Mouse (Mus musculus): ENCODE results near the gene Map2k6.

Gene Map2k6

DNA sequence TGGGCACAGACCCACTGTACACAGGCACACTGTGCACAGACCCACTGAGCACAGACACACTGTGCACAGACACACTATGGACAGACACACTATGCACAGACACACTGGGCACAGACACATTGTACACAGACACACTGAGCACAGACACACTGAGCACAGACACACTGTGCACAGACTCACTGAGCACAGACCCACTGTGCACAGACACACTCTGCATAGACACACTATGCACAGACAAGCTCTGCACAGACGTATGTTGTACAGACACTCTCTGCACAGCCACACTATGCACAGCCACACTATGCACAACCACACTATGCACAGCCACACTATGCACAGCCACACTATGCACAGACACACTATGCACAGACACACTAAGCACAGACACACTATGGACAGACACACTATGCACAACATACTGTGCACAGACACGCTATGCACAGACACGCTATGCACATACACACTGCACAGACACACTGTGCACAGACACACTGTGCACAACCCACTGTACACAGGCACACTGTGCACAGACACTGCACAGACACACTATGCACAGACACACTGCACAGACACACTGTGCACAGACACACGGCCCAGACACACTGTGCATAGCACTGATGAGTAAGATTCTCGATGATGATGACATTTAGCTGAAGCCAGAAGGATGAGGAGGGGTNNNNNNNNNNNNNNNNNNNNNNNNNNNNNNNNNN is 54.7 kb downstream of the Map2k6 start:
- DNase-seq = no peak

DNA sequence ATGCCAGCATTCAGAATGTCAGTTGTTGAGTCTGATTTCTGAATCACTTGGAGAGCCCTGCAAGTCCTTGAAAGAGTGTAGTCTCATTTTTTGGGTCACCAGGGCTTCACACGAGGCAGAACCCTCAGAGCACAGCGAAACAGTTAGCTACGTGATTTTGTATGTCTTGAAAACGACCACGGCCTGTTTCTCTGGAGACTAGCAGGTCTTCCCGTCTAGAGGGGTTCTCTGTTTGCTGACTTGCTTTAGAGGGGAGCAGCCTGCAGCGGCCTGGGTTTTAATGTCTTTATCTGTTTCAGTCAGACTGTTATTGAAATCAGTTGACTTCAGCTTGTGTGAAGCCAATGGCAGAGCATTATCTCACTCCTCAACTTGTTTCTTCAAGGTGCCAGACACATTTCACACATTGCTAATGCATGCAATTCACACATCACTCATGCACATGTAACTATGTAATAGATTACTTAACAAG is 58.6 kb downstream of the Map2k6 start:
- no peak for DNase-seq

DNA sequence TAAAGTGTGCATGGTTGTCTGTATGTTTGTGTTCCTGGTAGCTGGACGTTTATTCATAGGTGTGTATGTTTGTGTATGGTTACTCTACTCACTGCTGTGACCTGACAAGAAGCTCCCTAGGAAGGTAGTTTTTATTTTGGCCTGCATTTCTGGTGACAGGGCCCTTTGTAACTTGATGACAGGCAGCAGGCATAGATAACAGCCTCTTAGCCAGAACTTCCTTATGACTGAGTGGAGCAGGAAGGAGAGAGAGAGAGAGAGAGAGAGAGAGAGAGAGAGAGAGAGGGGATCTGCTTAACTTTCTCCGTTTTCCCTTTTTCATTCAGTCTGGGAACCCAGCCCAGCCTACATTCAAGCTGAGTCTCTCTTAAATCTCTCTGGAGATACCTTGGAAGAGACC is 61.6 kb downstream of the Map2k6 start:
- no peak for DNase-seq

DNA sequence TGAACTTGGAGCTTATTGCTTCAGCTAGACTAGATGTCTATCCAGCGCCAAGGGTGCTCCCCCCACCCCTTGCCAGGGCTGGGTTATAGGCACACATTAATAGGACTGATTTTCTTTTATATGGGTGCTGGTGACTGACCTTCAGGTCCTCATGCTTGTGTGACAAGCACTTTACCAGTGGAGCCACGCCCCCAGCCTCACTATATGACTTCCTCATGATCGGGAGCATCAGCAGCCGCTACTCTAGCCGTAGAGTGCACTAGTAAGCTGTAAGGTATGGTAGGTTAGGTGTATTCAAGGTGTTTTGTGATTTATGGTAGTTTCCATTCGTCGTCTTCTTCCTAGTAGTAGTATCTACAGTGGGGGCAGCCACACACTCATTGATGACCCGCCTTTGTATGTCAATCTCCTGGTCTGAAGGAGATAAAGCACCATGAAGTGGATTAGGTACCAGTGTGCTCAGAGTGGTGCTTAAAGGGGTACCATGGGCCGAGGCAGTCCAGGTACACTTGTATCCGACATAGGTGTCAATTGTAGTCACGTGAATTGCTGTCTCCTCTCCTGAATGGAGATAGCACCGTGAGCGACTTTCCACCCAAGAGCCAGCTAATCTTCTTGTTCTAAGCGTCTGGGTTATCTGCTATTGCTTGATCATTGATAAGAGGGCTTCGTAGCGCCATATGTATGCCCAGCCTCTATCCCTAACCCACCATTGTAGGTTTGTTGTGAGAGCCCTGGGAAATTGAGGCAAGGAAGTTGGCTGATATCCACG is 62.8 kb downstream of the Map2k6 start:
- DNase-seq = no peak

DNA sequence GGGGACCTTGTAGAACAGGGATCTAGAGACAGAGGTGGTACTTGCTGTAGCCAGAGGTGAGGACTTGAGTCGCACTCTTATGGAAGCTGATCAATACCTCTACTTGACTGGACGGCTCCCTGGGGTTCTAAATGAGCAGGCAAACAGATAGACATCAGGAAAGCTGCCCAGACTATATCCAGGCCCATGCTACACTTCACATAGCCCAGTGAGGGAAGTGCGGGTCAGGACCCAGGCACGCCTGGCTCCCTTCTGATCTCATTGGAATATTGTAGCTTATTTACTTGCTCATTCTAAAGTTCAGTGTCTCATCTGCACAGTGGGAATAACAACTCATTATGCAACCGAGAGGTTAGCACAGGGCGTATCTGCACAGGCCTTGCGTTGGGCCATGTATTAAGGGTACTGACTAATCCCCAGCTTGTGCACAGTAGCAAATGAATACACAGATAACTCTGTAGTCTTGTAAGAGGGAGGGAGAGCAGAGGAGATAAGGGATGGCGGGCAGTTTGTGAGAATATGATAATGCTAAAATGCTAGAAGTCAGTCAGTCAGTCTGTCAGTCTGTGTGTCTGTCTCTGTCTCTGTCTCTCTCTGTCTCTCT is 64.2 kb downstream of the Map2k6 start:
- DNase-seq = no peak

DNA sequence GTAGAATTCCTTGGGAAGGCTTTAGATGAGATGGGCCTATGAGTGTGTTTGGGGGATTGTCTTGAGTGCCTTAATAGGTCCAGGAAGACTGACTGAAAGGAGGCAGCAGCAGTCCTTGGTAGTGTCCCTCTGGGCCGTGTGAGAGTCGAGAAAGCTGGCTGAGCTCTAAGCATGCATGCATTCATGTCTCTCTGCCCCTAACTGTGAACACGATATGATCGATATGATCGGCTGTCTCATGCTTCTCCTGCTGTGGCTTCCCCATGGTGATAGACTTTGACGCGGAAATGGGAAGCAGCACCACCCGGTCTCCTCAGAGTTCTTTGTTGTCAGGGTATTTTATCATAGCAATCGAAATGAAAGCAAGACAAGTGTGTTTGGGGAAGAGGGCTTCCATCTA is 64.9 kb downstream of the Map2k6 start:
- no peak for DNase-seq

DNA sequence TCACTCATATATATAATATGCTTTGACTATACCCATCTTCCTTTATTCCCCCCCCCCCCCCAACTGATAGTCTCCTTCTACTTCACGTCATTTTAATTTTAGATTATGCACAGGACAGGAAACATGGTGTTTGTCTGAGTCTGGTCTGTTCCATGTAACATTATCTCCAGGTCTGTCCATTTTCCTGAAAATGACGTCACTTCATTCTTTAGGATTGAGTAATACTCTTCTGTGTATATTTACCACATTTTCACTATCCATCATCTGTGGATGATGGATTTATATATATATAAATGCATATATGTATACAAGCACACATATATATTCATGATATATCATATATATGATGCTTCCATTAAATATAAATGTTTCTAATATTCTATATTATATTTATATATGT is 70.1 kb downstream of the Map2k6 start:
- DNase-seq = no peak

DNA sequence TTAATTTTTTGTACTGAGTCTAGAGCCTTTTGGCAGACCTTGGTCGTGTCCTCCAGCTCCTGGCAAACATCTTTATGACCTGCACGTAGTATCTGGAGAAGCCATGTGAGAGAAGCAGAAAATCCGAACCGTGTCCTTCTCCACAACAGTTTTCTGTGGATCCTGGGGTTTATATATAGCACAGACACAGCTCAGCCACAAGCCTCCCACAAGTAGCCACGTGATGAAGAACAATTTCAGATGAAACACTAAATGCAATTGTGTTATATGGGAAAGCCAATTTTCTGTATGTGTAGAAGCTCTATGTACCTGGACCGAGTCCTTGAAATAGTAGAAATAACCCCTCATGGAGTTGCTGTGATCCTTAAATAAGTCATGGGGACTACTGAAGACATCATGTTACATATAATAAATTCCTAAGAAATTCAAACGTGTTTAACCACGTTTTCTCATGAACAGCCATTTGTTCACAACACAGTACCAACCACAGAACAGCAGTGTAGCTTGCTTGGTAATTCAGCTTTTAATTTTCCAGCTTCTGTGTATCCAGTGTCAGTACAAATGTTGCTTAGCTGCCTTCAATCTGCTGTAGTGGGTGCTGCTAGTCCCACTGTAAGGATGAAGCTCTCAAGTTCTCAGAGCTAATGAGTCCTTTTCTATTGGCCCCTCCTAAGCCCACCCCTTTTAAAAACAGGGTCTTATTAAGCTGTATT is 71.8 kb downstream of the Map2k6 start:
- no peak for DNase-seq

DNA sequence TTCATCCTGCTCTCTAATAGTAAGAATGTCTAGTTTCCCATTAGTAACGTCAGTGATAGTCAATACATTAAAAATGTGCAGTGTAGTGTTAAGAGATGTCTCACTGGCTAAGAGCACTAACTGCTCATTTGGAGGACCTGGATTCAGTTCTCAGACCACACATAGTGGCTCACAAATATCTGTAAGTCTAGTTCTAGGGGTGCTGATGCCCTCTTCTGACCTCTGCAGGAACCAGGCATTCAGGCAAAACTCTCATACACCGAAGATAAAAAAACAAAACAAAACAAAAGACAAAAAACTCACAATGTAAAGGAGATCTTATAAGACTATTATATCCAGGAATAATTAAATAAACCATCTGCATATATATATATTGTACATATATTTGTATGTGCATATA is 72.4 kb downstream of the Map2k6 start:
- DNase-seq = no peak

DNA sequence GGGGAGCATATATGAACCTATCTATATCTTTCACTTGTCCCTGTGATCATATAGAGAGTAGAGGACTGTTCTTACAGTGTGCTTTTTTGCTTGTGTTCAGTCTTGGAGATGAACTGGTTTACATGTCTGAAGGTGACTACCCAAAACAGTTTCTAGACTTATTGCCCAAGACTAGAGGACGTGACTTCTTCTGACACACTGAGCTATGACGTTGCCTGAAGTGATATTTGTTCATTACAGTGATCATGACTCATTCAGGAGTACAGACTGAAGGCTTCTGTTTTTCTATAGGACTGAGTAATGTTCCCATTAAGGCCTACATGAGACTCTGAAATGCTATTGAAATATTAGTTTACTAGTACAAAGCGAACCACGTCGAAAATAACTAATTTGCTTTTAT is 73.2 kb downstream of the Map2k6 start:
- no peak for DNase-seq

DNA sequence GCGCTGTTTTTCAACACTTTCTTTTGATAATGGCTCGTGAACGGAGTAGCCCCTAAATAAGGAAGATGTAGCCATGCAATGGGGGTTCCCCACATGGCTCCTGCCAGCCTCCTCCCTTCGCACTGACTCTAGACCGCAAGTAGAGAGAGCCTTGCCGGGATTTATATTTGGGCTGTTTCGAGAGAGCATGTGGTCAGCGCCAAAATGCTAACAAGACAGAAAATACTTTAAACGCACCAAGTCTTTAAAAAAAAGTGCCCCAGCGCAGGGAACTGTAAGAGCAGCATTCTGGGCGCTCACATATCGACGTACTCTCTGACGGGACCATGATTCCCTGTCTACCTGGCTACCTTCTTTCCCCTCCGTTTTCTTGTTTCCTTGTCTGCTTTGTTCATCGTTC is 74.6 kb downstream of the Map2k6 start:
- DNase-seq = no peak

DNA sequence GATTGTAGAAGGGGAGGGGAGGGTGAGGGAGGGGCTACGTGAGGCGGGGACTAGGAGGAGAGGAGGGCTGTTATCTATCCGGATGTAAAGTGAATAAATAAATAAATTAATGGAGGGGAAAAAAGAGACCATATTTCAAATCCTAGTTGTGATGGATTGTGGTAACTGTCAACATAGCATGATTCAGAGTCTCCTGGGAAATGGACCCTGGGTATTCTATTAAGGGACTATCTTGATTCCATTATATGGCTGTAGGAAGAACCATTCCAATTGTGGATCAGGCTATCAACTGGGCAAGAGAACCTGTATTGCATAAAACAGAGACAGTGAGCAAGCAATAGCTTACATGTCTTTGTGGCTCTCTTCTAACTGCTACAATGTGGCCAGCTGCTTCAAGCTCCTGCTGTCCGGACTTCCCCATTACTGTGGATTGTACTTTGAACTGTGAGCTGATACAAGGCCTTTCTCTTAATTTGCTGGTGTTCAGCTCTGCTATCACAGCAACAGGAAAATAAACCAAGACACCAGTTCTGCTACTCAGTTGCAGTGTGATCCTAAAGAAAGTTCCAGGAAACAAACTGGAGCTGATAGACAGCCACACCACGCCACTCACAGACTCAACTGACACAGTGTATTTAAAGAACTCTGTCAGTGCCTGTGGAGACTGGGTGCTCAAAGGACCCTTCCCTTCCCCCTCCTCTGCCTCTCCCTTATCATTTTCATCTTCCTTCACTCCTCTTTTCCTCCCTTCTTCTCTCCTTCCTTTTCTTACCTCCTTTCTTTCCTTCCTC is 77.6 kb downstream of the Map2k6 start:
- no peak for DNase-seq

DNA sequence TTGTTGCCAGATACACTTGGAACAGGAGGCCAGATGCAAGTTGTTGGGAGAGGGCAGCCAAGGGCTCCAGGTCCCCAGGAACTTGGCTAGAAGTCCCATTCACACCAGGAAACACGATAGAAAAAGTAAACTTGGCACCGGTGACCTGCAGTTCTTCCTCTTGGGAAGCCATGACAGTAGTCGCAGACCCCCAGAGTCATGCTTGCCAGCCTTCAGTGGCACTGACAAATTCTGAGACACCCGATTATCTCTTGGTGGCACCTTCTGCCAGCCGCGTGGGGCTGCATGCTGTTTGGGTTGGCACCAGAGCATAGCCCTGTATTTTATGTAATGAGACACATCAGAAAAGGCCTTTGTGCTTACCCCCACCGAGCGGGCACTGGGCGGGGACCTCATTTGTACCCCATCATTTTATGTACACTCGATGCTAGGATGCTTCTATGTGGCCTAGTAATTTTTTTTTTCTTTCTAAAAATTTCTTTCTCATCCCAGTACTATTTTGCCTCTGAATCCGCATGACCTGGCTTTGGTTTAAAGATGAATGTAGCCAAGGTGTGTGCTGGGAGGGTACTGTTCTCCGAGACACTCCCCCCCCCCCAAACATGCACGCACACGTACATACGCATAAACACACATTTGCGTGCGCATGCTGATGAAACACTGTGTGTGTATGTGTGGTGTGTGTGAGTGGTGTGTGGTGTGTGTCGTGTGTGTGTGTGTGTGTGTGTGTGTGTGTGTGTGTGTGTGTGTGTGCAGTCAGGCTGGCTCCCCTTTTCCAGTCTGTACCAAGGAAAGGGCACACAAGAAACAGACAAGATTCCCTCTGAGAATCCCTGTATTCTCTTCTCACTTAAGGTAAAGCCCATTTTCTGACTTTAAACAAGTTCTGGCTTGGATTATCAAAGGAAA is 79.3 kb downstream of the Map2k6 start:
- no peak for DNase-seq

DNA sequence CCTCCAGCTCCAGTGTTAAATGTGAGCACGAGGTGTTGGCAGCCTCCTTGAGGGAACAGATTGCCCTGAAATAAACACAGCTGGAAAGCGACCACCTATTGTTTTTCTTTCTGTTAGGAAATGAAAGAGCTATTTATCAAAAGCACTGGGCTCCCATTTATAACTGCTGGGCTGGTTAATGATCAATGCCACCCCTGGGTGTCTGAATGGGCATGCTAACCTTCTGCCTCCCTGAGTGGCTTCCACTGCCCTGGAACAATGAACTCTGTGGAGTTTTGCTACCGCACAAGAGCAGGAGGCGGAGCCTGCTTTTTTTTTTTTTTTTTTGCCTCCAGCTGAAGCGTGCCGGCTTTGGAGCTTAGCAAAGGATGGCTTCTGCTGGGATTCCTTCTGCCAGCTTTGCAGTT is 80.1 kb downstream of the Map2k6 start:
- DNase-seq = no peak

DNA sequence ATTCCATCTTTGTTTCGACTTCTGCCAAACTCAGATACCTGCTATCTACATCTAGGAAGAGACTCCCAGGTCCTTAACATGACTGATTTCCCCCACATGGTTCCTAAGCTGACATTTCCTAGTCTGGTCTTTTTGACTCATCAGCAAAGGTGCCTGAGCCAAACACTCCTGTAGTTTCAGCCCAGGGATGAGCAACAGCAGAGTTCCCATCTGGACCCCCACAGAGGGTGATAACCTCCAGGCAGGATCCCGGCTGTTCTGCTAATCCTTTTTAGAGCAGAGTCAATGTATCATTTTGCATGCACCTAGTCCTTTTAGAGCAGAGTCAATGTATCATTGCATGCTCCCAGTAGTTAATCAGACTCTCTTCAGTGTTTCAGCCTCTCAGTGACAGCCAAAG is 82.5 kb downstream of the Map2k6 start:
- DNase-seq = no peak

DNA sequence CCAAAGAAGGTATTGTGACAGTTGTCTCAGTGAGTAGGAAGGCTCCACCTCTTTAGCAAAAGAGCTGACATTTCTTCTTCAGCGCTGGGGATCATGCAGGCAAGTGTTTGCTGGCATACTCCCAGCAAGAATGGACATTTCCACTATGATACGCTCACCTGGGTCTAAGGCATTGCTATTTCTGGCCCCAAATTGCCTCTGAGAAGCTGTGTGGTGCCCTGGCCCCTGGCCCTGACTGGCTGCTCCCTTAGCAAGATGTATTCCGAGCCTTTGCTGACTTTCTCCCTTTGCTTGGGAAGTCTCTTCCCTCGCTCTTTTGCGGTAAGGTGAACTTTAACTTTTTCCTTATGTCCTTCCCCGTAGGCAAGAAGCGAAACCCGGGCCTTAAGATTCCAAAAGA is 83.3 kb downstream of the Map2k6 start:
- DNase-seq = no peak

DNA sequence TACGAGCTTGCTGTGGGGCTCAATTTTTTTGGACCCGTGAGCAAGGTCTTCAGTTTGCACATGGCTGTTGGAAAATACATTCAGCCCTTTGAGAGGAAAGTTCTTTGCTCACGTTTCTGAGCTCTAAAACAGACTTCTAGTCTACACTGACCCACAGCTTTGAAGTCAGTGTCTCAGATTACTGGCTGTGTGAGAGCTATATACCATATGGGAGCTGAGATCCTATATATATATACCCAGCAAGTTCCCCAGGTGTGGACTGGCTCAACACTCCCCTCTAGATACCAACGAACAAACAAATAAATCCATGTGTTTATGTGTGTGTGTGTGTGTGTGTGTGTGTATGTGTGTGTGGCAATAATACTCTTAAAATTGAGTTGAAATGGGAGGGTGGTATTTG is 83.7 kb downstream of the Map2k6 start:
- no peak for DNase-seq

DNA sequence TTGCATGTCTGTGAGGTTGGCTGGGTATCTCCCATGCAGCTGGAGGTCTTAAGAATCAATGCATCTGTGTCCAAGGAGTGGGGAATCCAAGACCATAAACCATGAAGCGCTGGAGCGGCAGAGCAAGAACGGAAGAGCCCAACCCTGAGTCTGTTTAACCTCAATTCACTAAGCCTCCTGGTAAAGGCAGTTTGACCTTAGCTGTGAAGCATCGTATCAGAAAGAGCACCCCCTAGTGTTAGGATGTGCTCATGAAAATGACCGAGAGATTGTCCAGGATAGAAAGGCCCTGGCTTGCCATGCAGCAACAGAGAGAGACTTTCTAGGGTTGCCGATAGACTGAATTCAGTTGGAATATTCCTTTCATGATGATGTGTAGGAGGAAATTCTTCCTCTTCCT is 84.2 kb downstream of the Map2k6 start:
- no peak for DNase-seq

DNA sequence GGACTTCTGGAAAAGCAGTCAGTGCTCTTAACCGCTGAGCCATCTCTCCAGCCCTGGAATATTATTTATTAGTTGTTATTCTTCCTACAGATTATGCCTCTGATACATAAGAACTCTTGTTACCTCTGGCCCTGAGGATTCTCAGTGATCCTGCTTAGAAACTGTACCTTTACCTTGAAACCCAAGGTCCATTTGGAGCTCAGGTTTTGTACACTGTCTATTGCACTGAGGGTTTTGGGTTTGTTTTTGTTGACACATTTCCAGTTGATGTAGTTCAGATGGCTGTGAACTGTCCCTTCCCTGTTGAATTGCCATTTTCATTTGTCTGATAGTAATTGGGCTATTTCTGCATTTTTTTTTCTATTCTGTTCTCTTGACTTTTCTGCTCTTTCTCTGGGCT is 85.5 kb downstream of the Map2k6 start:
- DNase-seq = no peak

DNA sequence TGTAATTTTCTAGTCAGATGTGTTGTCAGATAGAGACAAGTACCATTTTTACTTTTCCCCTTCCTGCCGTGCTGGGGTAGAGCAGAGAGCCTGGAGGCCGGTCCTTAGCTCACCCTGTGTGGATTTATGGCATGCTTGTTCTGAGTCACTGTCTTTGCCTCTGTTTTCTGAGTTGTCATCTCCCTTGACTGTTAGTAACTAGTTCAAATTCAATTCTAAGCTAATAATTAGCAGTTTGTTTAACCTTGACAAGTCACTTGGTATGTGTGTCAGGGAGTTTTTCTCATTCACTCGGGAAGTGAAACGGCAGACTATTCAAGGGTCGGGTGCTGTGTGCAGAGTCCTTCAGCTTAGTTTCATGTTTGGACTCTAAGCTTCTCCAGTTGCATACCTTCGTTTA is 86.2 kb downstream of the Map2k6 start:
- DNase-seq = no peak

DNA sequence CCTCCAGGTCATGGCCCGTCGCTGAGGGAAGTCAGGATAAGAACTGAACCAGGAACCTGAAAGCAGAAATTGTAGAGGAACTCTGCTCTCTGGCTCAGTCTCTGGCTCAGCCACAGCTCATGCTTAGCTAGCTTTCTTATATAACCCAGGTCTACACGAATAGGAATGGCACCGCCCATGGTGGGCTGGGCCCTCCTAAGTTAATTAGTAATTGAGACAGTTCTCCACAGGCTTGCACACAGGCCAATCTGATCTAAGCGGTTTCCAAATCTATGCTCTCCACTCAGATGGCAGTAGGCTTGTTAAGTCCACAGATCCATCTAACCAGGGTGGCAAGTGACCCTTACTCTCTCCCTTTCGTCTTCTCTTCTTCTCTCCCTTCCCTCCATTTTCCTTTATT is 88.9 kb downstream of the Map2k6 start:
- no peak for DNase-seq

DNA sequence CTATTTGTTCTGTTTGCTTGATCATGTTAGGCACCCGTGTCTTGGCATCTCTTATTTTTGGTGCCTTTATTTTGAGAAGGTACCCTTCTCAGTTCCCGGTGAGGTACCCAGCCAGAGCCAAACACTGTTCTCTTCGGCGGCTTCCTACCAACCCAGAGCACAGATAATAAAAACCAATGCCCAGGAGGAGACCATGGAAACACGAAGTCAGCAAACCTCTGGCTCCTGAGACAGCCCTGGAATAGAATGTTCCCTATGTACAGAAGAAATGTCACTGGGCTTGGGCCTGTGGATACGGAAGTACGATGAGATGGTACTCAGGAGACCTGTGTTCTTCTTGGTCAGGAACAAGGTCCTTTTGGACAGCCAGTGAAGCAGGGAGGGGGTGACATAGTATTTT is 89.4 kb downstream of the Map2k6 start:
- DNase-seq = no peak
